Mouse (Mus musculus): ENCODE measurements around the gene Slc30a1. TPM values are rescaled to one million over a fixed set of nuclear protein-coding genes. Genes with fewer than 3 reads are reported as not detected.

Slc30a1 gene
- total RNA-seq, 2 experiments from 2014 or later = 33.4 to 36.2 TPM

DNA sequence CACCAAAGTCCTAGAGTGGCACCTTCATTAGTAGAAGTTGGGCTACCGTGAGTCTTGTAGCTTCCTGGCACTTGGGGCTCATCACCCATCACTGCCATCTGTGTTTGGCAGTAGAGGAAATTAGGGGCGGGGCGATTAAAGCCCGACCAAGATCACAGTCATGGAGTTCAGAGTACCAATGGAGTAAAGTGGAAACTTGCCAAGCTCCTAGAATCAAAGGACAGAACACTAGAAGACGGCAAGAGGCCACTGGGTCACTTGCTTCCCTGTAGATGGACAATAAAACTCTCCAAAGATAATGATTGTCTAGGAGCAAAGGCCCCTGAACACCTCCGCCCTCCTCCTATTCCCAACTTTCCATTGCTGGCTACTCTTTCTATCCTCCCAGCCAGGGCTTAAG lies 14.7 kb upstream of the Slc30a1 start:
- no peak for DNase-seq (ENCODE audit: low spot score in 2 of 2)
- intact Hi-C loops (cut with DNase I) = no loop called here

DNA sequence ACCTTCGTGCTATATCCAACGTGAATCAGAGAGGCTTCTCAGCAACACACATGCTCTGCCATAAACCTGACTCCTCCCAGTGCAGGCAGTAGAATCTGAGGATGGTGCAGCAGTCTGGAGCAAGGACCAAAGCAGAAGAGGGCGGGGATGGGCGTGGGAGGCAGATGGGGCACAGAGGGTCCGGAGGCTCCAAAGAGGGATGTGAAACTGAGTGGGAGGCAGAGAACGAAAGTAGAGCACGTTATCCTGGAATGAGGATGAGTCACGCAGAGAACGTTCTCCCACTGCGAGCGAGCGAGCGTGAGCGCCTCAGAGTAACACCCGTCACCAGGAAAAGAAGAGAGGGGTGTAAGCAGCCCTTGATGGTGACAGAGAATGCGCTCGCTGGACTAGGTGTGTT lies 12.2 kb upstream of the Slc30a1 start:
- intact Hi-C loops (cut with DNase I) = no loop called here
- peak; percentile 78 to 91 for DNase-seq (ENCODE audit: low spot score in 2 of 2)

DNA sequence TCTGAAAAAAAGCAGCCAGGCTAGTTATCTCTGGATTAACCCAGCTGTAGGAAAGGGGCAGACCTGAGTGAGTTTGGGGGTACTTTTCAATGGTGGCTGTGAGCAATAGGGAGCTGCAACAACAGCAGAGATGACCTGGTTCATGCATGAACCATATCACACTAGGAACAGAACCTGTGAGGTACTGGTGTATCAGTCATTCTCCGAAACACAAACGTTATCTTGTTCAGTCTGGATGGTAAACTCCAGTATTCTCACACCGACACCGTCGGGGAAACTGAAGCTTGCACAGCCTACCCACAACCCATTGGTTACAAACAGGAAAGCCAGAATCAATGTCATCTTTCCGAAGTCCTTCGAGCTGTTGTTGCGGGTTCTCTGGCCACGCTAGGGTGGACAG lies 11.7 kb upstream of the Slc30a1 start:
- no peak for DNase-seq (ENCODE audit: low spot score in 2 of 2)
- intact Hi-C loops (cut with DNase I) = no loop called here

DNA sequence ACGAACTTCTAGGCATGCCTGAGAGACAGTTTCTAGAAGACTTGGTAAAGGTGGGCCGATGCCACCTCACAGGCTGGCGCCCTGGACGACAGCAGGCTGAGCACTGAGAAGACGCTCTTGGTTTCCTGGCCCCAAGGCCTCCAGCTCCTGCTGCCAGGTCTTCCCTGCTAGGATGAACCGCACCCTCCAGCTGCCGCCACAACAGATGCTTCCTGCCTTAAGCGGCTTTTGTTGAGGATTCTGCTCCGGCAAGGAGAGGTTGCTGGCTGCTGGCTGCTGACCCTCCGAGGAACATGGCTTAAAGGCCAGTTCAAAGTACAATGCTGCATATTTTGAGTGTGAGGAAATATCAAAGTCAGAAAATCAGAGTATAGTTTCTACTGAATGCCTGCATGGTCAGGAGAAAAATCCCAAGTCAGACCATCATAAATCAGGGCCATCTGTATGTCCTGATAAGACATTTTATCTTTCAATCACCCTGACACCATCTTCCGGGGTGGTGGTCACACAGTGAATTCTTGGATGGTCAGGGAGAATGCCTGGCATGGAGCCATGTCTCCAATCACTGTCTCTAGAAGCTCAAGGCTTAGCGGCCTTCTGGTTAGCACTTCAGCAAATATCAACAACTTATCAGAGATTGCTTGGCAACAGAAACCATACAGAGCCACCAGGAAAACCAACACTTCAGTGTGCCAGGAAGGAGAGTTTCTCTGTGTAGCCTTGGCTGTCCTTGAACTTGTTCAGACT lies 9.6 kb upstream of the Slc30a1 start:
- intact Hi-C loops (cut with DNase I) = no loop called here
- DNase-seq (ENCODE audit: low spot score in 2 of 2) = no peak

DNA sequence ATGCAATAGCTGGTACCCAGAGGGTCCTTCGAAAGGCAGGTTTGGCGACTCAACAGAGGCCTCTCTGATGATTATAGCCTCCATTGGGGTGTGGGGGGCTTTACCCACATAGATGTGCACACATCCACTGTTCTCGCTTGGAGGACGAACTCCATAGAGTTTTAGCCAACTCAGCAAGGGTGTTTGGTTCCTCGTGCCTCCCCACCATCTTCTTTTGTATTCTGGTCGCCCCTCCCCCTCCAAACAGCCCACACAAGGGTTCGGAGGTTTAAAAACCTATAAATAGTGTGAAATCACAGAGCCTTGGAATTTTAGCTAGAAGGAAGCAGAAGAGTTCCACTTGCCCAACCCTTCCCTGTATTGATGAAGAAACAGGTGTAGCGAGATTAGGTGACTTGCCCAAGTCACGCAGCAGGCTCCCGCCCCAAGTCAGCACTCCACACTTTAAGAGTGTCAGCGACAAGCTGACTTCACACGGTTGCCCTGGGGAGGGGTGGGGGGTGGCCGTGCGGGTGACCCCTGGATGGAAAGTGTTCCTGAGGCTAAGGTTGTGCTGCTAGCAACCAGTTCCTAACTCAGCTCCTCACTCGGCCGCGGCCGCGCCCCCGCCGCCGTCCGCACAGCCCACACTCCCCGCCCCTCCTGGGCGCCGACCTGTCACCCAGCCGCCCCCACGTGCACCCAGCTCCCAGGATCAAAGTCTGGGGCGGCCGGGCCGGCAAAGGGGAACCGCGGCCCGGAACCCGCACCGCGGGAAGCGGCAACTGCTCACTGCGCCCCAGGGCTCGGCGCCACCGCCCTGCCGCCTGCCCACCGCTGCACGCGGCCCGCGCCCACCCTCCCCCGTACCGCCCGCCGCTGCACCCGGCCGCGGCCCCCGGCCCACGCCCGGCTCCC lies 682 bp upstream of the Slc30a1 start:
- intact Hi-C loops (cut with DNase I) = loop anchor here (2.0 to 5.0 kb wide), 2 partner anchors 71 to 186 kb away; partner anchors contain the start of gene Traf5
- peak in 1 of 2 experiments; percentile 43 for DNase-seq (ENCODE audit: low spot score in 2 of 2)

DNA sequence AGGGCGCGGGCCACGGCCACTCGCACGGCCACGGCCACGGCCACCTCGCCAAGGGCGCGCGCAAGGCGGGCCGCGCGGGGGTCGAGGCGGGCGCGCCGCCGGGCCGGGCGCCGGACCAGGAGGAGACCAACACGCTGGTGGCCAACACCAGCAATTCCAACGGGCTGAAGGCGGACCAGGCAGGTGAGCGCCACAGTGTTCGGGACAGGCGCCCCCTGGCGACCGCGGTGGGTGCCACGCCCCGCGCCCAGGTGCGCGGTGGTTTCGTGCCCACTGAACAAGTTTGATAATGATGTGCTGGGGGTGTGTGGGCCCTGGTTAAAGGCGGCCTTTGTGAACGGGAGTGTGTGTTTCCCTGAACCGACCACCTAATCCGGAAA lies 854 bp downstream of the Slc30a1 start:
- DNase-seq (ENCODE audit: low spot score in 2 of 2) = peak; percentile 75 to 81
- intact Hi-C loops (cut with DNase I) = loop anchor here (2.0 to 5.0 kb wide), 2 partner anchors 73 to 185 kb away; partner anchors contain the start of gene Traf5

DNA sequence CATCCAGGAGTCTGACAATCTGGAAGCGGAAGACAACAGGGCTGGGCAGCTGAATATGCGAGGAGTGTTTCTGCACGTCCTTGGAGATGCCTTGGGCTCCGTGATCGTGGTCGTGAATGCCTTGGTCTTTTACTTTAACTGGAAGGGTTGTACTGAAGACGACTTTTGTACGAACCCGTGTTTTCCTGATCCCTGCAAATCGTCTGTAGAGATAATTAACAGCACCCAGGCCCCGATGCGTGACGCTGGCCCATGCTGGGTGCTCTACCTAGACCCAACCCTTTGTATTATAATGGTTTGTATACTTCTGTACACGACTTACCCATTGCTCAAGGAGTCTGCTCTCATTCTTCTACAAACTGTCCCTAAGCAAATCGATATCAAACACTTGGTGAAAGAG lies 2.3 kb downstream of the Slc30a1 start:
- intact Hi-C loops (cut with DNase I) = loop anchor here (5.0 kb wide), 1 partner anchor 183 kb away; the partner anchor contains the start of gene Traf5
- DNase-seq (ENCODE audit: low spot score in 2 of 2) = no peak

DNA sequence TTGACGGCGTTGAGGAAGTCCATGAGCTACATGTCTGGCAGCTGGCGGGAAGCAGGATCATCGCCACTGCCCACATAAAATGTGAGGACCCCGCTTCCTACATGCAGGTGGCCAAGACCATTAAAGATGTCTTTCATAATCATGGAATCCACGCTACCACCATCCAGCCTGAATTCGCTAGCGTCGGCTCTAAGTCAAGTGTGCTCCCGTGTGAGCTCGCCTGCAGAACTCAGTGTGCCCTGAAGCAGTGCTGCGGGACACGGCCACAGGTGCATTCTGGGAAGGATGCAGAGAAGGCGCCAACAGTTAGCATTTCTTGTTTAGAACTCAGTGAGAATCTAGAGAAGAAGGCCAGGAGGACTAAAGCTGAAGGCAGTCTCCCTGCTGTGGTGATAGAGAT lies 2.7 kb downstream of the Slc30a1 start:
- intact Hi-C loops (cut with DNase I) = loop anchor here (5.0 kb wide), 1 partner anchor 183 kb away; the partner anchor contains the start of gene Traf5
- DNase-seq (ENCODE audit: low spot score in 2 of 2) = no peak

DNA sequence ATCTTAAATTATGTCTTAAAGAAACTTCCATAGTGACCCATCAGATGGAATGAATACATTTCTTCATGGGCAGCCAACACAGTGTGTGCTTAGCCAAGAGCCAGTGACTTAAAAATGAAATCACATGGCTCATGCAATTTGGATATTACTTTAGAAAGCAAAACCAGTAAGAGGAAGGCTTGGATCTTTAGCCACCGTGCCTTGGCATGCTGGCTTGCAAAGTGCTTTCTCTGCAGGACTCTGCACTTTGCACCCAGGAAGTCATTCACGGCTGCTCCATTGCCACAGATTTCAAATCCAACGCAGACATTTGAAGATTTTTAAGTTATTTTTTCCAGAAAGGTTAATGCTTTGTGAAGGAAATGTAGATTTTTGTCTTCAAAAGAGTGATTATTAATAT lies 4.1 kb downstream of the Slc30a1 start:
- intact Hi-C loops (cut with DNase I) = no loop called here
- no peak for DNase-seq (ENCODE audit: low spot score in 2 of 2)

DNA sequence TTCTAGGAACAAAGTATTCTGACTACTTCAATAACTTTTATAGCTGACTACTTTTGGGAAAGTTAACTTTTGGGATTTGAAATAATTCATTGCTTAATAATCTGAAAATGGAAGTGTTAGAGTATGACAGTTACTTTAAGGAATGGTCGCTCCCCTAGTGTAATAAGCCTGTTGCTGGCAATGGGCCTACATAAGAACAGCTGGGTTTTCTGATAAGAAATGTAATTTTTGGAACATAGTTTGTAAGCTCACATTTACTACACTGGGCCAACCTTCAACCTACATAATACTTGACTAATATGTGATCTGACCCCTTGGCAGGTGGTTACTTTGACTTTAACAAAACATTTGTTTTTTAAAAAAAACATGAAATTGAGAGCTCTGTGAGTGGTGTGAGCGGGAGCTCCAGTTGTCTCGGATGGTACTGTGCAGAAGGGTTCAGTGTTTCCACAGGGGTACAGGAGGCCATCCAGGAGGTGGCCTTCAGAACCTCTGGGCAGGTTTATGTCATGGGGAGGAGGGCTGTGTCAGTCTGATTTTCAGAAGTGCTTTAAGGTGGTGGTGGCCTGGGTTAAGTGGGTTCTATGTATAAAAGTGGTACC lies 4.6 kb downstream of the Slc30a1 start:
- intact Hi-C loops (cut with DNase I) = no loop called here
- no peak for DNase-seq (ENCODE audit: low spot score in 2 of 2)

DNA sequence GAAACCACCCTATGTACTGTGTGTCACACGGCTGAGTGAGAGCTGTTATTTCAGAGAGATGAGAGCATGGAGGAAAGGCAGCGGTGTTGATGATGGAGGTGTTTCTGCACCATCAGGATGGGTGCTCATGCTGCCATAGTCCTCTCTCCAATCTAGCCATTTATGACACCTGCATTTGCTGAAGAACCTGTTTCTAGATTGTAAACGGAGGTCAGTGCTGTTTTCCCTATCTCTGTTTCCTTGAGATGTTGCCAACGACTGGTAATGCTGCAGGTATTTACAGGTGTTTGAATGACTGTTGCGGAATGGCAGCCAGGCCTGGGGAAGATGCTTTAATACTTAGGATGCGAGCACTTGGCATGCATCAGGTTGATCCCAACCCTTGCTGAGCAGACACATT lies 8.1 kb downstream of the Slc30a1 start:
- intact Hi-C loops (cut with DNase I) = no loop called here
- no peak for DNase-seq (ENCODE audit: low spot score in 2 of 2)

DNA sequence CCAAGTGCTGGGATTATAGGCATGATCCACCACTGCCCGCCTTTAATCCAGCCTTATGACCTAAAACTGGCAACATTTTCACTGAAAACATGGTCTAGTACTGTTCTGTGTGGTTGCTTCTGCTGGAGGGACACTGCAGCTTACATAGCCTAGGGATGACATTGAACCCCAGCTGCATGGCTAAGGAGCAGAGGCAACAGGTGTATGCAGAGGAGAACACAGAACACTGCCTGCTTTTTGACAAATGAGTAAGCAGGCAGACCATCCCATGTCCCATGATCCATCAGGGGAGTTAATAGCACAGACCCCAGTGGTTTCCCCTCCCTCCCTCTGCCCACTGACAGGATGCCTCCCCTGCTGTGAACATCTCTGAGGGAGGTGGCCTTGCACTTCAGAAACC lies 9.0 kb downstream of the Slc30a1 start:
- intact Hi-C loops (cut with DNase I) = no loop called here
- DNase-seq (ENCODE audit: low spot score in 2 of 2) = no peak

DNA sequence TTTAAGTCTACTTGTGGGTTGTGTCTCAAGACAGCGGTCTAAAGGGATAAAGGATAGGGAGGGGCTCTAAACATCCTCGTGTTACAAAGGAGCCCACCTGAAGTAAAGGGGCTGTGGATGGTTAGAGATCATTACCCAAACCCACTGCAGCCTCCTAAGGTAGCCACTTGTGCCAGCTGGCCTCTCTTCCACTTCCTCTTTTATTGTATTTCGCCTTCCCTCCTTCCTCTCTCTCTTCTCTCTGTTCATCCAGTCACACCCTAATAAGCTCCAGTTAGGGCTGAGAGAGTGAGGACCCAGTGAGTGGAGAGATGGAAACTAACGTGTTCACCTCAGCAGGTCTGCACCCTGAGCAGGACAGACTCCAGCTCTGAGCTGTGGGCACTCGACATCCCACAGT lies 10.3 kb downstream of the Slc30a1 start:
- DNase-seq (ENCODE audit: low spot score in 2 of 2) = no peak
- intact Hi-C loops (cut with DNase I) = no loop called here

DNA sequence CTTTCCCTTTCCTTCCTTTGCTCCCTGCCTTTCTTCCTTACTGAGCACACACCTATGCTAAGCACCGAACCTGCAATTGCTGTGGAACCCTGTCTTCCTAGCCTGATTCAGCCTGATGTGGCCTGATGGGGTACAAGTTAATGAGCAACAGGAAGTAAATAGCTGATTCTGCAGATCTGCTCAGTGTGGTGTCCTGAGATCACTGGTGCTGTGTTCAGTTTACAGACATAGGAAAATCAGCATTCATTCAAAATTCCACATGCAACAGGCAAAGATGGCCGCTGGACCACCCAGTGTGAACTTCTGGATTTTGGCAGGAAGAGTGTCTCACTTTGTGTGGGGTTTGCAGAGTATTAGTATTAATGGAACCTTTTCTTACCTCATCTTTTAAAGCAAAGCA lies 12.8 kb downstream of the Slc30a1 start:
- no peak for DNase-seq (ENCODE audit: low spot score in 2 of 2)
- intact Hi-C loops (cut with DNase I) = no loop called here

DNA sequence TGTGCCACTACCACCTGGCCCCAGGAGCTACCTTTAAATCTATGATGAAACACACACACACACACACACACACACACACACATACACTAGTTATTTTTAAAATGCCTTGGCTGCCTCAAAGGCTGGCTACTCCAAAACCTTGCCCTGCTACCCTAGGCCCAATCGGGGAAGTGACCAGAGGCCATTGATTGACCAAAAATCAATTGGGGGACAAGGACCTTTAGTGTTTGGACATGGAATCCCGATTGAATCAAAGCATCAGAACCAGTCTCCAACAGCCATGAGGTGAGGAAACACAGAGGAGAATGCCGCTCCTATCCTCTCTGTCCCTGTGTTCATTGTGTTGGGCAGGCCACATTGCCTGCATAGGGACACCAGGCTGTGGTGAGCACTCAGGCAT lies 15.1 kb downstream of the Slc30a1 start:
- intact Hi-C loops (cut with DNase I) = no loop called here
- no peak for DNase-seq (ENCODE audit: low spot score in 2 of 2)

DNA sequence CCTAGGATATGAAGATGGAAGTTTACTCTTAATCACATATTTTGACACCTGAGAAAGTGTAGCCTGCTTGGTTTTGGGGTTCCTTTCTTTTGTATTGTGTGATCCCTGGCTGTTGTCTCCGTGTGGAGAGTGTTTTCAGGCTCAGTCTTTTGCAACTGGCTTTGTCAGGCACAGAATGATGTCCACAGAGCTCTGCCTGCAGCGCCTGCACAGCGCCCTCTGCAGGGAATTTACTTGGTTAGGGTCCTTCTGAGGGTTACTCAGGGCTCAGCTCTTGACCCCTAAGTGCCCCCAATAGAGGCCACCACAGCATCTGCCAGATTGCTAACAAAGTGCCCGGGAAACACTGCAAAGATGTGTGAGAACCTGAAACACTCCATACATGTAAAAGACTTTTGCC lies 18.9 kb downstream of the Slc30a1 start:
- intact Hi-C loops (cut with DNase I) = no loop called here
- DNase-seq (ENCODE audit: low spot score in 2 of 2) = no peak

DNA sequence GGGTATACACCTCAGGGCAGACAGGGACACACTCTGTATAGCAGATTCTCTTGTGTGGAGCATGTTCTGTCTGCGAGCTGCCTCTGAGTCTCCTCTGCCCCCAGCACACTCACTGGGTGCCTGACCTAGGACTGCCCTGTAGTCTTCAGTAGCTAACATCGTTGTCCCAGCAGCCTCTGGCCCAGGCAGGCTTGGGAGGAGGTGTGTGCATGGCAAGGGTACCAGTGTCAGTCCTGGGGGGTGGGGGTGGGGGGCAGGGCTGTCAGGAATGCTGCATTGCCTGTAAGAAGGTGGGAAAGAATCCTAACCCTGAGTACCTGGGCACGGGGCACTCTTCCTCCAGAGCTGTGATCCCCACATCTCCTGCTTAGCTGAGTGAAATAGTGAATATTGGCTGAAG lies 20.1 kb downstream of the Slc30a1 start:
- intact Hi-C loops (cut with DNase I) = no loop called here
- DNase-seq (ENCODE audit: low spot score in 2 of 2) = no peak

DNA sequence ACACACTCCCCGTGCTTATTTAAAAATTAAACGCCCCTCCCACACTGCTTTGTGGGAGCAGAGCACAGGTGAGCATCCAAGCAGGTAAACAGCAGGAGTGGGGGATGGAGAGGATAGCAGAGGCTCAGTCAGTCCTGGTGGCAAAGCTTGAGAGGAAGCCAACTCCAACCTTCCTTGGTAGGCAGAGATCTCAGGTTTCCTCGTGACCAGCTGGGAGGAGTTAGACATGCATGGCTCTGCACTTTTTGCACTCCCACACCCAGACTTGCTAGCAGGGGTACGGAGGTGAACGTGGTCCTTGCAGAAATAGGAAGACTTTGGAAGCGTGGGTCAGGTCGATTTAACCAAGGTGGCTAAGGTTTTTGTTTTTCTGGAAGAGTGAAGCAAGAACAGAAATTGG lies 21.8 kb downstream of the Slc30a1 start:
- intact Hi-C loops (cut with DNase I) = no loop called here

DNA sequence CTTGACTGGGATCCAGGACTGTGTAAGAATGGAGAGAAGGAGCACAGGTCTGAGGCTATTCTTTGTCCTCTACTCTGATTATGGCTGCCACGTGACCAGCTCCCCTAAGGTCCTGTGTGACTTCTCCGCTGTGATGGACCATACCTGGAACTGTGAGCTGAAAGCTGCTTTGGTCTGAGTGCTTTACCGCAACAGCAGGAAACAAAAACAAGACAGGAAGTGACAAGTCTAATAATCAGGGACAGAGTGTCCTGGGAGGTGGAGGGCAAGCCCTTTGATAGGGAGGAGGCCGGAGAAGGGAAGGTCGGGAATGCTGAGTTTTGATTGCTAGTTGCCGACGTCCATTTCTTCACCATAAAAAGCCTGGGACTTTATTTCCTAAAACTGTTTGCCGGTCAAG lies 22.5 kb downstream of the Slc30a1 start:
- intact Hi-C loops (cut with DNase I) = no loop called here
- no peak for DNase-seq (ENCODE audit: low spot score in 2 of 2)

More for the DNA sequence above, 21.8 kb downstream of the Slc30a1 start:
- DNase-seq (ENCODE audit: low spot score in 2 of 2) = no peak

DNA sequence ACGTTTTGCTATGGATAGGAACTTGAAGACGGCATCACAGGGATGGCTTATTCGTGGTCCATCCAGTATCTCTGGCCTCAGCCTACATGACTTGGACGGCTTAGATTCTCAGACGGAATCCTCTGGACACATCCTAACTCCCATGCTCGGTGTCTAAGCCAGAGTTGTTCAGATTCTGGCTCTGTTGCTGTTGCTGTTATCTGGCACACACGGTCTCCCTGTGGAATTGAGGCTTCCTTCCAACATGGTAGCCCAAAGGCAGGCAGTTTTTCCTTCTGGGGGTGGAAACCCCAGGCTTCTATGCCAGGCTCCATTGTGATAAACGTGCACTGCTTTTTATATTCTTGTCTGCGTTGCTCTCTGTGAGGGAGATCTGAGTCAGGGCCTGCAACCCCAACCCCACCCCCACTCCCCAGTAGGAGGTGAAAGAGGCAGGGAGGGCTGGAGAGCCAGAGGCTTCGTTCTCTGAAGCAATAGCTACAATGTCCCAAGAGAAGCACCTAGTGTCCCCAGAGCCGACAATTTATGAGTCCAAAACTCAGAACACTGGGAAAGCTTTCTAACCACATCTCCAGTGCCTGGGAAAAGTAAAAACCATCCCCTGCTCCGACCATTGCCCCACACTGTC lies 23.4 kb downstream of the Slc30a1 start:
- DNase-seq (ENCODE audit: low spot score in 2 of 2) = no peak
- intact Hi-C loops (cut with DNase I) = no loop called here
